Mouse (Mus musculus): ENCODE results near the gene Tyms.
A peak's percentile ranks its signal among the peaks of the same experiment; 100 is the strongest.
"Not testable (repeated sequence)": the region's sequence is repeated elsewhere in the genome, so short reads cannot be mapped to it uniquely, and the experiment has no call there.

Gene Tyms

DNA sequence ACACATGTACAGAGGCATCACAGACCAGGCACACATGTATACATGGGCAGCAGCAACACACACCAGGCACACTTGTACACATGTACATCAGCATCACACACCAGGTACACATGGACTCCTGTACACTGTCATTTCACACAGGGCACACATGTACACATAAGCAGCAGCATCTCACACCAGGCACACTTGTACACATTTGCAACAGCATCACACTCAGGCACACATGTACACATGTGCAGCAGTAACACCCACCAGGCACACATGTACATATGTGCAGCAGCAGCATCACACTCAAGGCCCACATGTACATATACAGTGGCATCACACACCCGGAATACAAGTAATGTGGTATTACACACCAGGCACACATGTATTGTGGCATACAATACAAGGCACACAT lies 24.8 kb upstream of the Tyms start:
- no peak for DNase-seq

DNA sequence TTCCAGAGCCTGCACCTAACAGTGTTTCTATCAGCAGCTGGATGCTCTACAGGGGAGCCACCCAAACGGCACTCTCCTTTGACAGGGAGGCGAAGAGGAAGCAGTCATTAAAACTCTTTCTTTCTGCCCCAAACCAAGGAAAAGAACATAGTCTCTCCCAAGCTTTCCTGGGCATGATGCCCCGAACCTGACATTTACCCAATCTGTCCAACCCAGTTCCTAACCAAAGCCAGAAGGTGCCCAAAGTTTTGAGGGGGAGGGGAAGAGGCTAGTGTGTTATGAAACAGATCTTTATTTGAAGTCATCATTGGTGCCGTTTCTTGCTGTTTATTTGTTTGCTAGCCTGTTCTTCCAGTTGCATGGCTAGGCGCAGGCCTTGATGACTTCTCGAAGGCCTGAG lies 22.3 kb upstream of the Tyms start:
- peak; percentile 63 for DNase-seq

- DNase-seq: no peak
Observed at GRCm38 (mm10) chr5:30094399-30094798, 21.0 kb upstream of the Tyms start.

DNA sequence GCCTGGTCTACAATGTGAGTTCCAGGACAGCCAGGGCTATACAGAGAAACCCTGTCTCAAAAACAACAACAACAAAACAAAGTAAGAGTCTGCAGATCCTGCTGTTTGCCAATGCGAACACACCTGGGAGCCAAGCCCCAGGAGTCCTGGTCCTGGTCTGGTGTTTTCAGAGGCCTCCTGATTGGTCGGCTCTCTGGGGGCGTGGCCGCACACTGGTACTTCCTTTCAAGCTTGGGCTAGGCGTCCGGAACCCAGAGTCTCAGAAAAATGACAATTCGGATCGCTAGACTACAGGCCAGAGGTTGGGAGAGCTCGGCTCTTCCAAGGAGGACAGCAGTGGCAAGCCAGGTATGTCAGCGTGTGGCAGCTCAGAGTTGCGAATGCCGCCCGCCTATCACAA lies 19.3 kb upstream of the Tyms start:
- no peak for DNase-seq

GRCm38 (mm10) chr5:30072377-30072776 lies 1.0 kb downstream of the Tyms start:
- no peak for DNase-seq

- no peak for DNase-seq
Observed at GRCm38 (mm10) chr5:30071677-30072076, 1.7 kb downstream of the Tyms start.

DNA sequence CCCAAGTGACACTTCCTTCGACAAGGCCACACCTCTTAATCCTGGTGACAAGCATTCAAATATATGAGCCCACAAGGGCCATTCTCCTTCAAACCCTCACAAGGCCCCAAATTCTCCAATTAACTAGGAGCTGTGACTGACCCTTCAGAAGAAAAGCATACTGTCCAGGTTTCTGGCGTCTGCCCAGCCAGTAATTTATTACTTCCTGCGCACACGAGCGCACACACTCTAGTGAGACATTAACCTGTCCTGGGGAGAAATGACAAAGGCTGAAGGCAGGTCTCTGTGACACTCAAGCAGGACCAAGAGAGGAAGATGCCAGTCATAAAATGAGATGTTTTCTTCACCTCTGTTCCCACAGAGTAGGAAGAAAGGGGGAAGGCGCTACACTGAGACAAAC lies 5.7 kb downstream of the Tyms start:
- DNase-seq: no peak

- not testable (repeated sequence) for DNase-seq
Observed at GRCm38 (mm10) chr5:30059607-30060006, 13.8 kb downstream of the Tyms start.

DNA sequence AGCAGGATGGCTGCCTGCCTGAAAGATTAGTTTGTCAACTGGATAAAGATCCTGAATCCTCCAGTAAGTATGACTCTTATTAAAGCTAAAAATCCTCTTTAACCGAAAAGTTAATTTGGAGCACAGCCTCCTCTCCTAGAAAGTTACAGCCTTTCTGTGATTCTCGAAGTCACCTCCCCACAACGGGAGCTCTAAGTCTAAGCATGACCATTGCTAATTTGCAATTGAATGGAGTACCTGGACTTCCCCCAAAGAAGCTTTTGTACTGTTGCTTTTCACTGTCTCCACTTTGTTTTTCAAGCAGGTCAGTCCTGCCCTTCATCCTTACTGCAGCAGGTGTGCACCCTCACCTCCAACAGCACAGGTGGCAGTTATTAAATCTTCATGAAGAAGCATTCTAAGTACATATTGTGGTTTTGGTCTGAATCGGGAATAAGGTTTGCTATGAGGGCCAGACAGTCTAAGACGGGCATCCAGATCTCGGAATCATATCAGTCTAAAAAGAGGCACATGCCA lies 15.1 kb downstream of the Tyms start:
- DNase-seq: no peak

GRCm38 (mm10) chr5:30039841-30040240 lies 33.6 kb downstream of the Tyms start:
- not testable (repeated sequence) for DNase-seq

GRCm38 (mm10) chr5:30039324-30039723 lies 34.1 kb downstream of the Tyms start:
- DNase-seq: not testable (repeated sequence)

DNA sequence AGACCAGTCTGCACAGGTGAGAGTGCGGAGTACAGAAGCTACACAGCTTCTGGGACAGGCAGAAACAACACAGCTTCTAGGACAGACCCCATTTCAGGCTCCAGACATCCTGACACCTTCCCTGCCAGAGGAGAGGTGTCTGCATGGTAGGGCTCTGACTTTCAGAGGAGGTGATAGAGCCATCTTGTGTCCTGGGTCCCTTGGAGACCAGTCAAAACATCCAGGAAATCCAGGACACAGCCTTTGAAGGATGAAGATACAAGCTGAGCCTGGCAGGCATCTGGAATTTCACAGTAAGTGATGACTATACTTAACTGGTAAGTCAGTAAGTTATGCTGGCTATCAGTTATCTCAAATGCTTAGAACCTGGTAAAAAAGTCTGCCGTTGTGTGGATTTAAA lies 36.3 kb downstream of the Tyms start:
- DNase-seq: not testable (repeated sequence)

DNA sequence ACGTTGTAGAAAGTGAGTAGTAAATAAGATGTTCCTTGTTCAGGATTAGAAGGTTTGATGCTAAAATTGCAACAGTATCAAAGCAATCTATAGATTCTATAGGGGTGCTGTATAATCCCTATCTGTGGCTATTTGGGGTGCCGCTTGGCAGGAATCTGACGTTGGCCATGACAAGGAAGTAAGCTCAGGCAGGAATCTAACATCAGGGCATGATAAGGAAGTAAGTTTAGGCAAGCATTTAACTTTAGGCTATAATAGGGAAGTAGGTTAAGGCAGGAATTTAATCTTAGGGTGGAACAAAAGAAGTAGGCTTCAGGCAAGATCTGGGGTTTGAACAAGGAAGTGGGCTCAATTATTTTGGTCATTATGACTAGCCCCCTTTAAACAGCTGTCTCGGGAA lies 37.6 kb downstream of the Tyms start:
- not testable (repeated sequence) for DNase-seq

DNA sequence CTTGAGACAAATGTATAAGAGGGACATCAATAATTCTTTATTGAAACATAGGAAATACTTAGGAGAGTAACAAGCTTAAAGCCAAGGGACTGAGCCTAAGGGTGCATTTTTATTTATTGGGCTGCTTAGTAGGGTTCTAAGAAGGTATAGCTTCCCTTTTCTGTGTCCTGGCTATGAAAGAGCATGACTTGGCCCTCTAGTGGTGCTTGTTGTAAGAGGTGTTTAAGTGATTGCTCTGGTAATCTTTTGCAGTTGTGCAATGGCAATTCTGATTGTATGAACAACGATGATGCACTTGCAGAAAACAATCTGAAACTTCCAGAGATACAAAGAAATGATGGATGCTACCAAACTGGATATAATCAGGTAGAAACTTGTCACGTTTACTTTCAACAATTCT lies 58.8 kb downstream of the Tyms start:
- DNase-seq: no peak

DNA sequence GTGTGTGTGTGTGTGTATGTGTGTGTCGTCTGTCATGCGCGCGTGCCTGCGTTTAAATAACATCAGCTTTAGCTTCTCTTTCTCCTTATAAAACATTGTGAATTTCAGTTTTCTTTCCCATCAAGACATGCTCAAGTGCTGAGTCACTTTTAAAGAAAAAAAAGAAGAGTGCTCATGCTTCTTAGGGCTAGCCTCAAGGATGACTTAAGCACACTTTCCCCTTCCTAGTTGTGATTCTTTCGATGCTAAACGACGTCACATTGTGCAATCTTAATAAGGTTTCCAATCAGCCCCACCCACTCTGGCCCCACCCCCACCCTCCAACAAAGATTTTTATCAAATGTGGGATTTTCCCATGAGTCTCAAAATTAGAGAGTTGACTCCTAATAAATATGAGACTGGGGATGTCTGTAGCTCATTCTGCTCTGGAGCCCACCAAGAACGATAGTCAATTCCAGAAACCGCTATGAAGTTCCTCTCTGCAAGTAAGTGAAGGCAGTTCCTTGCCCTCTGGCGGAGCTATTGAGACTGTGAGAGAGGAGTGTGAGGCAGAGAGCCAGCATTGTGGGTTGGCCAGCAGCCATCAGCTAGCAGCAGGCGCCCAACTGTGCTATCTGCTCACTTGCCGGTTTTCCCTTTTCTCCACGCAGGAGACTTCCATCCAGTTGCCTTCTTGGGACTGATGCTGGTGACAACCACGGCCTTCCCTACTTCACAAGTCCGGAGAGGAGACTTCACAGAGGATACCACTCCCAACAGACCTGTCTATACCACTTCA lies 60.5 kb downstream of the Tyms start, which contains the start of gene Il6:
Gene Il6, plus strand, starts transcription at position 389 of the 778 bp plus-strand sequence.
- DNase-seq: peak; percentile 82
